Mouse (Mus musculus) C2C12 (cell line): ENCODE data around the gene St8sia1. TPM values are rescaled to one million over a fixed set of nuclear protein-coding genes. Genes with fewer than 3 reads are reported as not detected.

Experiments
- H3K27me3 ChIP-seq: one replicate; pipeline ENCODE4 v1.6.1; 2011; ENCODE audit not compliant: control insufficient read depth, insufficient read depth, insufficient read length
- H3K36me3 ChIP-seq: one replicate; pipeline ENCODE4 v1.6.1; 2011; ENCODE audit not compliant: control insufficient read depth, insufficient read depth
- H3K4me3 ChIP-seq: one replicate; pipeline ENCODE4 v1.5.1; 2011; ENCODE audit warnings: mild to moderate bottlenecking, control low read depth; ENCODE audit not compliant: poor library complexity, insufficient read depth, severe bottlenecking
- H3K79me2 ChIP-seq: one replicate; pipeline ENCODE4 v1.6.1; 2011; ENCODE audit not compliant: control insufficient read depth, insufficient read depth
- H3K79me3 ChIP-seq: one replicate; pipeline ENCODE4 v1.6.1; 2011; ENCODE audit warnings: low read depth, control low read depth
- H3ac ChIP-seq: one replicate; pipeline ENCODE3; 2011; ENCODE audit warnings: low read depth; ENCODE audit not compliant: control insufficient read depth, insufficient read length
- CEBPB ChIP-seq: IDR thresholded peaks from one replicate; pipeline ENCODE4 v1.6.1; 2011; ENCODE audit warnings: low read depth, mild to moderate bottlenecking, control low read depth, moderate library complexity
- CTCF ChIP-seq: IDR thresholded peaks from one replicate; pipeline ENCODE4 v1.5.1; 2011; ENCODE audit not compliant: control insufficient read depth, insufficient read depth, insufficient read length
- FOSL1 ChIP-seq: IDR thresholded peaks from one replicate; pipeline ENCODE4 v1.8.0; 2011; ENCODE audit warnings: mild to moderate bottlenecking, low read length; ENCODE audit not compliant: poor library complexity, insufficient read depth, severe bottlenecking
- MAX ChIP-seq: IDR thresholded peaks from one replicate; pipeline ENCODE4 v1.6.1; 2011; ENCODE audit warnings: mild to moderate bottlenecking, control low read depth
- MYOD1 ChIP-seq: IDR thresholded peaks from one replicate; pipeline ENCODE4 v1.6.1; 2011; ENCODE audit warnings: low read depth; ENCODE audit not compliant: control insufficient read depth, insufficient read length
- MYOG ChIP-seq: IDR thresholded peaks from one replicate; pipeline ENCODE4 v1.6.1; 2011; ENCODE audit not compliant: control insufficient read depth, insufficient read length; ENCODE audit errors: extremely low read depth
- USF1 ChIP-seq: IDR thresholded peaks from one replicate; pipeline ENCODE4 v1.6.1; 2011; ENCODE audit warnings: low read depth, mild to moderate bottlenecking, control low read depth, moderate library complexity
- polyA plus RNA-seq: library from polyadenylated mRNA; unstranded; fragments of >200 nt; fragmentation: generic; extraction: Trizol; gene quantifications from one replicate; pipeline ENCODE4 v1.2.1, GENCODE M21; 2012; ENCODE audit warnings: missing spikeins

The St8sia1 gene
- polyA plus RNA-seq, 1 experiment: not detected

GRCm38 (mm10) chr6:142831243-142831642, 133.0 kb downstream of the St8sia1 start:
- Histone ChIP-seq H3K27me3 (no peaks in the 10 kb centered on the region), H3ac (no peak overlapping the region), H3K36me3 (no peaks in the 10 kb centered on the region), H3K79me2 (no peaks in the 10 kb centered on the region), H3K79me3 (no peaks in the 10 kb centered on the region), H3K4me3 (no peak overlapping the region)
- no peak for TF ChIP-seq USF1
- TF ChIP-seq FOSL1: no peak
- TF ChIP-seq MYOG: no peak
- no peak for TF ChIP-seq CTCF
- TF ChIP-seq MYOD1: no peak
- TF ChIP-seq CEBPB: no peak
- no peak for TF ChIP-seq MAX

GRCm38 (mm10) chr6:142830221-142830620, 134.0 kb downstream of the St8sia1 start:
- Histone ChIP-seq H3K4me3 (no peak overlapping the region), H3K79me2 (no peaks in the 10 kb centered on the region), H3K36me3 (no peaks in the 10 kb centered on the region), H3ac (no peak overlapping the region), H3K79me3 (no peaks in the 10 kb centered on the region), H3K27me3 (no peaks in the 10 kb centered on the region)
- no peak for TF ChIP-seq MYOG

GRCm38 (mm10) chr6:142825449-142825848, 138.8 kb downstream of the St8sia1 start:
- Histone ChIP-seq H3K79me3 (no peaks in the 10 kb centered on the region), H3K27me3 (no peaks in the 10 kb centered on the region), H3K4me3 (no peak overlapping the region), H3K36me3 (no peaks in the 10 kb centered on the region), H3ac (no peak overlapping the region), H3K79me2 (no peaks in the 10 kb centered on the region)
- no peak for TF ChIP-seq MYOG
- TF ChIP-seq MYOD1: no peak
- TF ChIP-seq FOSL1: no peak
- no peak for TF ChIP-seq CTCF
- no peak for TF ChIP-seq MAX
- no peak for TF ChIP-seq USF1
- no peak for TF ChIP-seq CEBPB

GRCm38 (mm10) chr6:142823008-142823787, 141.1 kb downstream of the St8sia1 start:
- Histone ChIP-seq H3ac (no peak overlapping the region), H3K4me3 (no peak overlapping the region), H3K27me3 (no peaks in the 10 kb centered on the region), H3K79me2 (no peaks in the 10 kb centered on the region), H3K36me3 (no peaks in the 10 kb centered on the region), H3K79me3 (no peaks in the 10 kb centered on the region)
- TF ChIP-seq MAX (no peak), MYOD1 (peak; percentile 16), FOSL1 (no peak)

- no peaks in the 10 kb centered on the region for H3K79me3 ChIP-seq
- H3K4me3 ChIP-seq: no peak overlapping the region
- H3K36me3 ChIP-seq: no peaks in the 10 kb centered on the region
- no peaks in the 10 kb centered on the region for H3K27me3 ChIP-seq
- TF ChIP-seq MYOG (no peak), MYOD1 (no peak), FOSL1 (no peak), CTCF (no peak), CEBPB (no peak), USF1 (no peak), MAX (no peak)
- H3ac ChIP-seq: no peak overlapping the region
- H3K79me2 ChIP-seq: no peaks in the 10 kb centered on the region
Measured at GRCm38 (mm10) chr6:142818306-142818705, 145.9 kb downstream of the St8sia1 start.

- Histone ChIP-seq H3K79me3 (no peaks in the 10 kb centered on the region), H3K79me2 (no peaks in the 10 kb centered on the region), H3K27me3 (no peaks in the 10 kb centered on the region), H3K4me3 (no peak overlapping the region), H3K36me3 (no peaks in the 10 kb centered on the region), H3ac (no peak overlapping the region)
- no peak for TF ChIP-seq FOSL1
- TF ChIP-seq USF1: no peak
- no peak for TF ChIP-seq CEBPB
- TF ChIP-seq CTCF: no peak
- TF ChIP-seq MAX: no peak
- no peak for TF ChIP-seq MYOD1
- TF ChIP-seq MYOG: no peak
Measured at GRCm38 (mm10) chr6:142815513-142815912, 148.7 kb downstream of the St8sia1 start.
